Mouse (Mus musculus) liver, embryonic 14.5 days (tissue): Measurements from ENCODE around the gene Nipa2.

Experiments used
- CTCF ChIP-seq: IDR thresholded peaks from 2 replicates; pipeline ENCODE4 v1.5.1; 2016; ENCODE audit warnings: antibody characterized with exemption, low read depth, control low read depth
- EP300 ChIP-seq: IDR thresholded peaks from 2 replicates; pipeline ENCODE4 v1.6.1; 2016; ENCODE audit warnings: antibody characterized with exemption, low read depth

- TF ChIP-seq CTCF (no peak), EP300 (no peak)
Measured at GRCm38 (mm10) chr7:55912118-55912517, 50.2 kb downstream of the Nipa2 start.
